Mouse (Mus musculus): ENCODE measurements around the gene Sbf1.

The Sbf1 gene

DNA sequence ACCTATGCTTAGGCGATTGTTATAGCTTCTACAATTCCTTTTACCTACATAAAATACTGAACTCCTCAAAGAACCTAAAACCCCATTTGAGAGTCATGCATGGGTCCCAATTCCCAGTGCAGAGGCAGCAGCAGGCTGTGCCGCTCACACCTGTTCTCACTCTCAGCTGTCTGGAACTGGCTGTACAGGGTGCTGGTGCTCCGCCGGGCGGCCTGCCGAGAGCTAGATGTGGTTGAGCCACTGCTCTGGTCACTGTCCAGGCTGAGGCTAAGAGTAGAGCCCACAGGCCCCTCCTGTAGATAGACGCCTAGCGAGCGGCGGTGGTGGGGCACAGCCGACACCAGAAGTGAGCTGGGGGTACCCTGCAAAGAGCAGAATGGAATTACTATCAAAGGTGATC is 25.7 kb downstream of the Sbf1 start:
- in situ Hi-C loops (cut with MboI; ENCODE audit: low pct_unique_long_range_greater_than_20kb in 1 of 2, low sequenced_read_pairs in 2 of 2, unreplicated experiment in 1 of 2), result no loop called here

DNA sequence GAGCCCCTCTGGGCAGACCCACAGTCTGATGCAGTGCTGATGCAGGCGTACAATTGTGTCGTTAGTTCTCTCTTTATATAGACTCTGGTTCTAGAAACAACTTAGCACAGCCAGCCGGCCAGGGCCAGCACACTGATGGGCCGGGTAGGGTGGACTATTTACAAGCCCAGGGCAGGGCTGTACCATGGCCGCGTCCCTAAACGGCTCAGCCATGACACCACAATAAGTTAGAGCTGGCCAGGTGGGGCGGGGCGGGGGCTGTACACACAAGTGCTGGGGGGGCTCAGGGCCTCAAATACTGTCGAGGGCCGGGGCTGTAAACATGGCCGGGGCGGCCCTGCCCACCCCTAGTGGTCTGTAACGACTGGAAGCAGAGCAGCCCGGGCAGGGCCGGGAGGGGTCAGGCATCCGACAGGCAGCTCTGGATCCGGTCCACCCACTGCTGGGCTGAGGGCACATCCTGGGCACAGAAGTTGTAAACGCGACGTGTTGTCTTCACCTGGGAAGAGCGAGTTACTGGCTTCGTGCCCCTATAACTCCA is 26.8 kb downstream of the Sbf1 start:
- in situ Hi-C loops (cut with MboI; ENCODE audit: low pct_unique_long_range_greater_than_20kb in 1 of 2, low sequenced_read_pairs in 2 of 2, unreplicated experiment in 1 of 2), result no loop called here

GRCm38 (mm10) chr15:89286582-89286981 is 28.5 kb downstream of the Sbf1 start:
- in situ Hi-C loops (cut with MboI; ENCODE audit: low pct_unique_long_range_greater_than_20kb in 1 of 2, low sequenced_read_pairs in 2 of 2, unreplicated experiment in 1 of 2), result no loop called here

- in situ Hi-C loops (cut with MboI; ENCODE audit: low pct_unique_long_range_greater_than_20kb in 1 of 2, low sequenced_read_pairs in 2 of 2, unreplicated experiment in 1 of 2), result no loop called here
These were observed 29.0 kb downstream of the Sbf1 start for GRCm38 (mm10) chr15:89286114-89286513.

GRCm38 (mm10) chr15:89285478-89285877 is 29.6 kb downstream of the Sbf1 start:
- in situ Hi-C loops (cut with MboI; ENCODE audit: low pct_unique_long_range_greater_than_20kb in 1 of 2, low sequenced_read_pairs in 2 of 2, unreplicated experiment in 1 of 2), result no loop called here

GRCm38 (mm10) chr15:89285004-89285403 is 30.1 kb downstream of the Sbf1 start:
- in situ Hi-C loops (cut with MboI; ENCODE audit: low pct_unique_long_range_greater_than_20kb in 1 of 2, low sequenced_read_pairs in 2 of 2, unreplicated experiment in 1 of 2), result no loop called here

DNA sequence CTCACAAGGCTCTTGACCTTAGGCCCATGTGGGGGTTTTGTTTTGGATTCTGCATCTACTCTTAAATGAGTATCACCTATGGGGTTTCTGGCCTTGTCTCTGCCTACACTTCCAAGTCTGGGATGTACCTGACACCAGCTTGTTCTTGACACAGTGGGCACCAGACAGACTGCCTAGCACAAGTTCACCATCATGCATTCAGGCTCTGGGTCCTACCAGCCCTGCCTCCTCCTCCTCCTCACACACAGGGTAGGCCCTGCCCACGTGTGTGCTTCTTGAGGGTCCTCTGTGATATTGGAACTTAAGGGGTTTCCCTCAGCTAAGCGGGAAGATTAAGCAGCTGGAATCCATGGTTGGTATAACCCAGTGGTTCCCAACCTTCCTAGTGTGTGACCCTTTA is 31.0 kb downstream of the Sbf1 start:
- in situ Hi-C loops (cut with MboI; ENCODE audit: low pct_unique_long_range_greater_than_20kb in 1 of 2, low sequenced_read_pairs in 2 of 2, unreplicated experiment in 1 of 2), result no loop called here

DNA sequence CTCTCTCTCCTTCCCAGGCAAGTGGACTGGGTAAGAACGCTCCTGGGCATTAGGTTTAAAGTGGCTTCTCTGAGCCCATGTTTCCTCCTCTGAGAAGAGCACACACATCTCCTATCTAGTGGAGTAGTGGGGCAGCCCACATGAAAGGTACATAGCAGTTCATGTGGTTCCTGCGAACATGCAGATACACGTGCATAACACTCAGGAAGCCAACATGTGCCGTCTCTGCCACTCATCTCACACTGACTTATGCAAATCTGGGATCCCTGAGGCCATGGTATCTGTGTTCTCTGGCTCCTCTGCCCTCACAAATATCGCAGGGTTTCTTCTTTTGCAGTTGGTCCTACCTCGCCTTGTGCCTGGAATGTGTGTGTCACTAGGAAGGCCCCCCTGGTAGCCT is 32.6 kb downstream of the Sbf1 start:
- in situ Hi-C loops (cut with MboI; ENCODE audit: low pct_unique_long_range_greater_than_20kb in 1 of 2, low sequenced_read_pairs in 2 of 2, unreplicated experiment in 1 of 2), result no loop called here

- in situ Hi-C loops (cut with MboI; ENCODE audit: low pct_unique_long_range_greater_than_20kb in 1 of 2, low sequenced_read_pairs in 2 of 2, unreplicated experiment in 1 of 2), result no loop called here
These were observed 37.7 kb downstream of the Sbf1 start for GRCm38 (mm10) chr15:89277366-89277765.

DNA sequence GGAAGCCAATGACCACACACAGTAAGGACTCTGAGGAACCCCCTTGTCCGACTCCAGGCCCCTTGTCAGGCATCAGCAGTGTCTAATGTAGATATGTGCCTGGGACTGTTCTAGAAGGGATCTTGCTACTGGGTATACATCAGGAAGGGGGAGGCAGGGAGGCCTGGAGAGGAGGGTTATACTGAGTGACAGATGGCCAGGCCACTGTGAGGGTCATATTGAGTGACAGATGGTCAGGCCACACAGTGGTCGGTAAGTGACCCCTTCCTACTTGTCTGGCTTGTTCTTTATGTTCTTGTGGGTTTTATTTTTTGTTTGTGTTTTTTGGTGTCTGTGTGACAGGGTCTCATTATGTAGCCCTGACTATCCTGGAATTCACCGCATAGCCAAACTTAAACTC is 39.6 kb downstream of the Sbf1 start:
- in situ Hi-C loops (cut with MboI; ENCODE audit: low pct_unique_long_range_greater_than_20kb in 1 of 2, low sequenced_read_pairs in 2 of 2, unreplicated experiment in 1 of 2), result no loop called here

- in situ Hi-C loops (cut with MboI; ENCODE audit: low pct_unique_long_range_greater_than_20kb in 1 of 2, low sequenced_read_pairs in 2 of 2, unreplicated experiment in 1 of 2), result no loop called here
These were observed 50.6 kb downstream of the Sbf1 start for GRCm38 (mm10) chr15:89264485-89264884.

GRCm38 (mm10) chr15:89258997-89259396 is 56.1 kb downstream of the Sbf1 start:
- in situ Hi-C loops (cut with MboI; ENCODE audit: low pct_unique_long_range_greater_than_20kb in 1 of 2, low sequenced_read_pairs in 2 of 2, unreplicated experiment in 1 of 2), result no loop called here

GRCm38 (mm10) chr15:89255330-89255729 is 59.8 kb downstream of the Sbf1 start:
- in situ Hi-C loops (cut with MboI; ENCODE audit: low pct_unique_long_range_greater_than_20kb in 1 of 2, low sequenced_read_pairs in 2 of 2, unreplicated experiment in 1 of 2), result no loop called here

GRCm38 (mm10) chr15:89249063-89249462 is 66.0 kb downstream of the Sbf1 start:
- in situ Hi-C loops (cut with MboI; ENCODE audit: low pct_unique_long_range_greater_than_20kb in 1 of 2, low sequenced_read_pairs in 2 of 2, unreplicated experiment in 1 of 2), result no loop called here

GRCm38 (mm10) chr15:89241025-89241424 is 74.1 kb downstream of the Sbf1 start:
- in situ Hi-C loops (cut with MboI; ENCODE audit: low pct_unique_long_range_greater_than_20kb in 1 of 2, low sequenced_read_pairs in 2 of 2, unreplicated experiment in 1 of 2), result no loop called here

- in situ Hi-C loops (cut with MboI; ENCODE audit: low pct_unique_long_range_greater_than_20kb in 1 of 2, low sequenced_read_pairs in 2 of 2, unreplicated experiment in 1 of 2), result no loop called here
These were observed 75.2 kb downstream of the Sbf1 start for GRCm38 (mm10) chr15:89239751-89240392.

All from mouse embryonic stem cell (cell line).